Mouse (Mus musculus) intestine, postnatal 0 days (tissue): ENCODE measurements around the gene 1700016H13Rik. TPM values are rescaled to one million over a fixed set of nuclear protein-coding genes. Genes with fewer than 3 reads are reported as not detected.

ENCODE experiments used
- ATAC-seq: fragments of 200-750 bp; cut with Nextera tagmentation; 2 replicates; pipeline ENCODE4 v1.8.0; 2017; ENCODE audit warnings: mild to moderate bottlenecking, moderate TSS enrichment, moderate library complexity
- H3K27ac ChIP-seq: fragments of 300-500 bp; sonication (generic); 2 replicates; pipeline ENCODE4 v1.5.1; 2014; ENCODE audit warnings: mild to moderate bottlenecking, low read depth, low read length, moderate library complexity
- H3K27me3 ChIP-seq: fragments of 300-500 bp; sonication (generic); replicated peaks from 2 replicates; pipeline ENCODE4 v1.6.1; 2014; ENCODE audit warnings: low read length, mixed read lengths; ENCODE audit not compliant: control insufficient read depth, insufficient read depth
- H3K36me3 ChIP-seq: fragments of 300-500 bp; sonication (generic); 2 replicates; pipeline ENCODE4 v1.6.1; 2014; ENCODE audit warnings: mild to moderate bottlenecking, moderate library complexity; ENCODE audit not compliant: control insufficient read depth, insufficient read depth
- H3K4me1 ChIP-seq: fragments of 300-500 bp; sonication (generic); replicated peaks from 2 replicates; pipeline ENCODE4 v1.6.1; 2014; ENCODE audit warnings: antibody characterized with exemption, low read length, mixed read lengths; ENCODE audit not compliant: control insufficient read depth, insufficient read depth
- H3K4me2 ChIP-seq: fragments of 300-500 bp; sonication (generic); replicated peaks from 2 replicates; pipeline ENCODE4 v1.6.1; 2014; ENCODE audit warnings: low read depth, mild to moderate bottlenecking, moderate library complexity
- H3K4me3 ChIP-seq: fragments of 300-500 bp; sonication (generic); 2 replicates; pipeline ENCODE4 v1.5.1; 2014; ENCODE audit warnings: low read depth, low read length
- H3K9ac ChIP-seq: fragments of 300-500 bp; sonication (generic); 2 replicates; pipeline ENCODE4 v1.6.1; 2014; ENCODE audit warnings: mild to moderate bottlenecking, low read depth, low read length
- H3K9me3 ChIP-seq: fragments of 300-500 bp; sonication (generic); 2 replicates; pipeline ENCODE4 v1.6.1; 2016; ENCODE audit warnings: mixed run types; ENCODE audit not compliant: control insufficient read depth
- CTCF ChIP-seq: sonication (generic); IDR thresholded peaks from 2 replicates; pipeline ENCODE4 v1.5.1; 2016; ENCODE audit warnings: low read depth, mild to moderate bottlenecking, control low read depth, antibody characterized with exemption, moderate library complexity
- WGBS: fragments of 180-500 bp; shearing (Covaris S2); extraction: QIAGEN DNeasy Blood & Tissue Kit; methylation state at CpG from one replicate; pipeline ENCODE4 v1.1.7; 2014; 5-methylcytosine and 5-hydroxymethylcytosine counted together
- polyA plus RNA-seq: library from polyadenylated mRNA; unstranded; fragments of >200 nt; fragmentation: Nextera tagmentation; extraction: Ambion mirVana; gene quantifications from 2 replicates; pipeline ENCODE4 v1.2.1, GENCODE M21; 2015

Gene 1700016H13Rik
- polyA plus RNA-seq, 1 experiment from 2014 or later = 0.23 TPM

GRCm38 (mm10) chr5:103605707-103606106 is 50.1 kb downstream of the 1700016H13Rik start:
- Histone ChIP-seq H3K4me3 (no peak overlapping the region), H3K4me2 (no peak overlapping the region), H3K27me3 (no peaks in the 10 kb centered on the region), H3K9me3 (no peaks in the 10 kb centered on the region), H3K4me1 (no peaks in the 10 kb centered on the region), H3K27ac (no peak overlapping the region), H3K9ac (no peak overlapping the region), H3K36me3 (no peaks in the 10 kb centered on the region)
- ATAC-seq = no peak
- TF ChIP-seq CTCF = no peak
- WGBS = 82% methylated on average over 7 of the region's 7 CpGs

- no peak for ATAC-seq
- TF ChIP-seq CTCF = no peak
Observed at GRCm38 (mm10) chr5:103603115-103603893, 52.5 kb downstream of the 1700016H13Rik start.

GRCm38 (mm10) chr5:103598881-103599280 is 56.9 kb downstream of the 1700016H13Rik start:
- Histone ChIP-seq H3K27ac (no peak overlapping the region), H3K9me3 (no peaks in the 10 kb centered on the region), H3K36me3 (no peaks in the 10 kb centered on the region), H3K4me3 (no peak overlapping the region), H3K4me2 (no peak overlapping the region), H3K27me3 (no peaks in the 10 kb centered on the region), H3K9ac (no peak overlapping the region), H3K4me1 (no peaks in the 10 kb centered on the region)
- WGBS = 71% methylated on average over 5 of the region's 5 CpGs
- TF ChIP-seq CTCF = no peak
- ATAC-seq = no peak

More at GRCm38 (mm10) chr5:103603115-103603893, 52.5 kb downstream of the 1700016H13Rik start:
- H3K27me3 ChIP-seq = no peaks in the 10 kb centered on the region
- no peak overlapping the region for H3K9ac ChIP-seq
- H3K4me1 ChIP-seq = no peaks in the 10 kb centered on the region
- no peak overlapping the region for H3K27ac ChIP-seq
- no peaks in the 10 kb centered on the region for H3K36me3 ChIP-seq
- no peak overlapping the region for H3K4me2 ChIP-seq
- H3K9me3 ChIP-seq = no peaks in the 10 kb centered on the region
- no peak overlapping the region for H3K4me3 ChIP-seq
- WGBS = 70% methylated on average over 11 of the region's 11 CpGs

- no peak overlapping the region for H3K9ac ChIP-seq
- H3K4me1 ChIP-seq = no peaks in the 10 kb centered on the region
- no peak for ATAC-seq
- no peaks in the 10 kb centered on the region for H3K9me3 ChIP-seq
- 76% methylated on average over 9 of the region's 9 CpGs for WGBS
- no peak for TF ChIP-seq CTCF
- H3K36me3 ChIP-seq = no peaks in the 10 kb centered on the region
- H3K4me3 ChIP-seq = no peak overlapping the region
- H3K27me3 ChIP-seq = no peaks in the 10 kb centered on the region
- no peak overlapping the region for H3K27ac ChIP-seq
- no peak overlapping the region for H3K4me2 ChIP-seq
Observed at GRCm38 (mm10) chr5:103598264-103598663, 57.5 kb downstream of the 1700016H13Rik start.

Other genes with a start within 250 kb of the 1700016H13Rik start
- 0.90 and 1.3 TPM in 2 replicates for gene Ptpn13, start 230.8 kb downstream of the 1700016H13Rik start, polyA plus RNA-seq
- gene Slc10a6, start 26.6 kb downstream of the 1700016H13Rik start, polyA plus RNA-seq = 0.38 and 0.56 TPM in 2 replicates
- gene Aff1, start 36.4 kb upstream of the 1700016H13Rik start, polyA plus RNA-seq = 5.8 and 6.8 TPM in 2 replicates